Mouse (Mus musculus) stomach, postnatal 0 days (tissue): ENCODE measurements at regions not wholly inside any gene's neighbourhood (a gene's known extent, or its start where the extent isn't known, plus 50 kb on each side); places are given as distances from the start of the nearest gene placed in this dataset.

Source experiments
- CTCF ChIP-seq: IDR thresholded peaks from 2 replicates; pipeline ENCODE4 v1.5.1; 2016; ENCODE audit warnings: antibody characterized with exemption, low read depth, mild to moderate bottlenecking, moderate library complexity
- EP300 ChIP-seq: optimal IDR thresholded peaks from 2 replicates; pipeline ENCODE3; 2016; ENCODE audit warnings: antibody characterized with exemption

GRCm38 (mm10) chr7:111172061-111172460 lies 89.2 kb upstream of the Eif4g2 start:
- TF ChIP-seq CTCF (no peak), EP300 (no peak)
